Mouse (Mus musculus): ENCODE data around the gene Klhl9. TPM values are rescaled to one million over a fixed set of nuclear protein-coding genes. Genes with fewer than 3 reads are reported as not detected.
"Not testable (repeated sequence)": the region's sequence is repeated elsewhere in the genome, so short reads cannot be mapped to it uniquely, and the experiment has no call there.

Klhl9 gene
- 100 to 1,000 TPM; 105 to 109 TPM for total RNA-seq (2021)

DNA sequence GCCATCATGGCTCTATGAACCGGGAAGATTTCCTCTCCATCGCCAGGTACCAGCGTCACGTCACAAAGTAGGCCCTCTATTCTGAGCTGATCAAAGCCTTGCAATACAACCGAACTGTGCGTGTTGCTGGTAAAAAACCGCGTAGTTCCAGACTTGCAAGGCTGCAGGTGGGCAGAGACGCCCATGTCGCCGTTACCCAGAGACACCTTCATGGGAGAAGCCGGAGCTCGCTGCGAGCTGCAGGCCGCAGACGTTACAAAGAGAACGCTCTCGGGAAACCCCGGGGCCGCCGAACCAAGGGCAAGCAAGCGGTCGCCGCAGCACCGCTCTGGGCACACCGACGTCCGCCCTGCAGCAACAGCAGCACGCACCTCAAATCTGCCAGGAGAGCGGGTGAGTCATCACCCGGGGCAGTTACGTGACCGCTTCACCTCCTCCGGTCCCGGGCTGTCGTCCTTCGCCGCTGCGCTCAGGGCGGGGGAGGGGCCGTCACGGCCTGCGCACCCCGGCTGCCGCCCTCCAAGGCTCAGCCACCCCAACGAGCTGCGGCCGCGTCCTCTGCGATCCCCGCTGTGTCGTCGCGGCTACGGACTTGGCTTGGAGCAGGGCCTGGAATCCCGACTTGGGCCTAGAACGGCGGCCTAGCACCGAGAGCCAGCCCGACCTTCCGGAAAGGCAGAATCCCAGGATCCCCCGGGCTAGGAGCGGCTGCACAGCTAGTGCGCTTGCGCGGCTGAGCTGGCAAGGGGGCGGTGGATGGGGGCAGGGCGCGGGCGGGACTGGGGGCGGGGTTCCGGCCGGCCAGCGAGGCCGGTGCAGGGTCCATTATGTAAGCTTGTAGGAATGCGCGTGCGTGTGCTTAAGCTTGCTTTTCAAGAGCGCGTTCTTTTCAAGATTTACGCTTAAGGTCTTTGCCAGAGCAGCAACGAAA, at the start of gene Klhl9, which contains the start of gene Gm26566:
Gene Klhl9, minus strand, starts transcription at position 675 of the 931 bp plus-strand sequence.
Gene Gm26566, plus strand, starts transcription at position 15 of the 931 bp plus-strand sequence.
- DNase-seq (ENCODE audit: extremely low spot score in 1 of 2, low spot score in 1 of 2), result peak; percentile 83 to 89

DNA sequence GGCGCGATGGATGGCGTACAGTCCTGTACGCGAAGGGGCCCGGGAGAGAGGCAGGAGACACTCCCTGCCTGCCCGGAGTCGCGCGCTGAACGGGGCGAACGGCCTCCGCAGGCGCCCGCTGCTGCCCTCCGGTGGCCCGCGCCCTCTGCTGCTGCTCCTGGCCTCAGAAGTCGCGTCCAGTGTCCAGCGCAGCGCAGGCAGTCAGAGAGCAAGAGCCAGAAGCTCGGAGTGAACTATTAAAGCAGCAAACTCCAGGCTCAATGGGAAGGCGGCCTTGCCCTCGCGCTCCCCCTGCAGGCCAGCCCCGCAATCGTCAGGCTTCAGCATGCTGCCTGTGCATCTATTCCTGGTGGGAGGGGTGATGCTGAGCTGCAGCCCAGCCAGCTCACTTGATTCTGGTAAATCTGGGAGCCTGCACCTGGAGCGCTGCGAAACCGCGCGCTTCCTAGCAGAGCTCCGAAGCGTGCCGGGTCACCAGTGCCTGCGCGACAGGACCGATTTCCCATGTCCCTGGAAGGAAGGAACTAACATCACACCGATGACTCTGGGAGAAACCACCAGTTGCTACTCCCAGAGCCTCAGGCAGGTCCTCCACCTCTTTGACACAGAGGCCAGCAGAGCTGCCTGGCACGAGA, 41.2 kb upstream of the Klhl9 start:
- peak; percentile 8 to 18 for DNase-seq (ENCODE audit: extremely low spot score in 1 of 2, low spot score in 1 of 2)

DNA sequence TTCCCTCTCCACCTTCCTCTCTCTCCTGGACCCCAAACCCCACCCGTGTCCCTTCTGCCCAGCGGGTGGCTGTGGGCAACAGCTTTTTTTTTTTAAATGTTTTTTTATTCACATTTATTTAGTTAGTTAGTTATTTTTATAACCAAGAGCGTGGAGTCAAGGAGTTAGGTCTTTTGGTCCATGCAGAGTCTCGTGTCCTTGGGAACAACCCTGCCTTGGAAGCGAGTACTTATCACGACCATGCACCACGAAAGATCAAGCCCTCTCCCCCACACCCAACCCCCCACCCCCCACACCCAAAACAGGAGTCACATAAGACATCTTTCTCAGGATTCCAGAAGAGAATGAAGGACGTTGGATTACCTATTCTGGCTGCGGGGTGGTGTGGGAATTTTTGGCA, 40.1 kb upstream of the Klhl9 start:
- peak in 1 of 2 experiments; percentile 15 for DNase-seq (ENCODE audit: extremely low spot score in 1 of 2, low spot score in 1 of 2)

DNA sequence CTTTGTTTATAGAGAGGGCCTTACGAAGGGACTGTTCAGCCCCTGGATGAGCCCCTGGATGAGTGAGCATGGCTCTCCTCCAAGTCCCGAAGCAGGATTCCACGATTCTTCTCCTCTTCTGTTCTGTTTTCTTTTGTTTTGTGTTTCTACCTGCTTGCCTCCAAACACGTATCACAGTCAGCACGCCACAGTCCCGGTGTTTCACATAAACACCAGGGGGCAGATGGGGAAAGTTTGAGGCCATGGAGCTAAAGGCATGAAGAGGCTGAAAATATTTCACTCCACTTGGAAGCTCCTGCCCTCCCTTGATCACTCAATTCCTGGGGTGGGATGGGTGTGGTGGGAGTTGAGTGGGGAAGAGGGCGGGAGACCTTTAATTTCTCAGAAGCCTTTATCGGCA, 39.5 kb upstream of the Klhl9 start:
- DNase-seq (ENCODE audit: extremely low spot score in 1 of 2, low spot score in 1 of 2), result peak; percentile 61 to 72

DNA sequence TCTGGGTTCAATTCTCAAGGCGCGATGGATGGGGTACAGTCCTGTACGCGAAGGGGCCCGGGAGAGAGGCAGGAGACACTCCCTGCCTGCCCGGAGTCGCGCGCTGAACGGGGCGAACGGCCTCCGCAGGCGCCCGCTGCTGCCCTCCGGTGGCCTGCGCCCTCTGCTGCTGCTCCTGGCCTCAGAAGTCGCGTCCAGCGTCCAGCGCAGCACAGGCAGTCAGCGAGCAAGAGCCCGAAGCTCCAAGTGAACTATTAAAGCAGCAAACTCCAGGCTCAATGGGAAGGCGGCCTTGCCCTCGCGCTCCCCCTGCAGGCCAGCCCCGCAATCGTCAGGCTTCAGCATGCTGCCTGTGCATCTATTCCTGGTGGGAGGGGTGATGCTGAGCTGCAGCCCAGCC, 38.2 kb upstream of the Klhl9 start:
- DNase-seq (ENCODE audit: extremely low spot score in 1 of 2, low spot score in 1 of 2), result peak; percentile 25 to 34

DNA sequence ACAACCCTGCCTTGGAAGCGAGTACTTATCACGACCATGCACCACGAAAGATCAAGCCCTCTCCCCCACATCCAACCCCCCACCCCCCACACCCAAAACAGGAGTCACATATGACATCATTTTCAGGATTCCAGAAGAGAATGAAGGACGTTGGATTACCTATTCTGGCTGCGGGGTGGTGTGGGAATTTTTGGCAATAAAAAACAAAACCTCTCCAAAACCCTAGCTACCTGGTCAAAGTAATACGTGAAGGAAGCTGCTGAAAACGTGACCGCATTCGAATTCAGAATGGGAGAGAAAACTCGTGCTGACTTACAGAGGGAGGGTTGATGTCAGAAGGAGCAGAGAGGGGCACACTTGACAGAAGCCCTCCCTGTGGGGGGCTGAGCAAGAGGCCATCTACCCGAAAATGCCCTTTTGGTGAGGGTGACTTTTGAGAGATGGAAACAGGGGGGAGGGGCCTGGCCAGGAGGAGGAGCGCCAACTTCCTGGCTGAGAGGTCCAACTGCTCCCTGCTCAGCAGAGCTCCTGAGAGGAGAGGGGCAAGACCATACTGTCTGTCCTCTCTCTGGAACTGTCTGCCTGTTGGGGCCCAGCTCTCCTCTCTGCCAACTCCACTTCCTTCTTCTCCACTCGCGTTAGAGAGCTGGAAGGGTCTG, 37.5 kb upstream of the Klhl9 start, which contains the start of gene Gm13283:
Gene Gm13283, plus strand, starts transcription at position 510 of the 659 bp plus-strand sequence.
- peak; percentile 12 to 16 for DNase-seq (ENCODE audit: extremely low spot score in 1 of 2, low spot score in 1 of 2)

DNA sequence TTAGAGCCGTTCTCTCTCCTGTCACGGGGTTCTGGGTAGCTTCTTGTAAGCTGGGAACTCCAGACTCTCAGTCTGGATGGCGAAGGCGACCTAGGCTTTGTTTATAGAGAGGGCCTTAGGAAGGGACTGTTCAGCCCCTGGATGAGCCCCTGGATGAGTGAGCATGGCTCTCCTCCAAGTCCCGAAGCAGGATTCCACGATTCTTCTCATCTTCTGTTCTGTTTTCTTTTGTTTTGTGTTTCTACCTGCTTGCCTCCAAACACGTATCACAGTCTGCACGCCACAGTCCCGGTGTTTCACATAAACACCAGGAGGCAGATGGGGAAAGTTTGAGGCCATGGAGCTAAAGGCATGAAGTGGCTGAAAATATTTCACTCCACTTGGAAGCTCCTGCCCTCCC, 36.5 kb upstream of the Klhl9 start:
- DNase-seq (ENCODE audit: extremely low spot score in 1 of 2, low spot score in 1 of 2), result not testable (repeated sequence)

DNA sequence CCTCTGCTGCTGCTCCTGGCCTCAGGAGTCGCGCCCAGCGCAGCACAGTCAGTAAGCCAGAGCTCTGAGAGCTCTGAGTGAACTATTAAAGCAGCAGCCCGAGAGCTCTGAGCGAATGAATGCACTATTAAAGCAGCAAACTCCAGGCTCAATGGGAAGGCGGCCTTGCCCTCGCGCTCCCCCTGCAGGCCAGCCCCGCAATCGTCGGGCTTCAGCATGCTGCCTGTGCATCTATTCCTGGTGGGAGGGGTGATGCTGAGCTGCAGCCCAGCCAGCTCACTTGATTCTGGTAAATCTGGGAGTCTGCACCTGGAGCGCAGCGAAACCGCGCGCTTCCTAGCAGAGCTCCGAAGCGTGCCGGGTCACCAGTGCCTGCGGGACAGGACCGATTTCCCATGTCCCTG, 35.4 kb upstream of the Klhl9 start:
- DNase-seq (ENCODE audit: extremely low spot score in 1 of 2, low spot score in 1 of 2), result peak; percentile 81 to 99

DNA sequence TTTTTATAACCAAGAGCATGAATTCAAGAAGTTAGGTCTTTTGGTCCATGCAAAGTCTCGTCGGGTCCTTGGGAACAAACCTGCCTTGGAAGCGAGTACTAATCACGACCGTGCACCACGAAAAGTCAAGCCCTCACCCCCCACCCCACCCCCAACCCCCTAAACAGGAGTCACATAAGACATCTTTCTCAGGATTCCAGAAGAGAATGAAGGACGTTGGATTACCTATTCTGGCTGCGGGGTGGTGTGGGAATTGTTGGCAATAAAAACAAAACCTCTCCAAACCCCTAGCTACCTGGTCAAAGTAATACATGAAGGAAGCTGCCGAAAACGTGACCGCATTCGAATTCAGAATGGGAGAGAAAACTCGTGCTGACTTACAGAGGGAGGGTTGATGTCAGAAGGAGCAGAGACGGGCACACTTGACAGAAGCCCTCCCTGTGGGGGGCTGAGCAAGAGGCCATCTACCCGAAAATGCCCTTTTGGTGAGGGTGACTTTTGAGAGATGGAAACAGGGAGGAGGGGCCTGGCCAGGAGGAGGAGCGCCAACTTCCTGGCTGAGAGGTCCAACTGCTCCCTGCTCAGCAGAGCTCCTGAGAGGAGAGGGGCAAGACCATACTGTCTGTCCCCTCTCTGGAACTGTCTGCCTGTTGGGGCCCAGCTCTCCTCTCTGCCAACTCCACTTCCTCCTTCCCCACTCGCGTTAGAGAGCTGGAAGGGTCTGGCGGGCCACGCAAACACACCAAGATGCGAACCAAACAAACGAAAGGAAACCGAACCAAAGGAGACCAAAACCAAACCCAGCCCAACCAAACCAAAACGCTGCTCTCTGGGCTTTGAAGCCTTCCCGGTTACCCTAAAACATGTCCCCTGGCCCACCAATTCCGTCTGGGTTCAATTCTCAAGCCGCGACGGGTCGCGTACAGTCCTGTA, 34.6 kb upstream of the Klhl9 start:
- not testable (repeated sequence) for DNase-seq (ENCODE audit: extremely low spot score in 1 of 2, low spot score in 1 of 2)

DNA sequence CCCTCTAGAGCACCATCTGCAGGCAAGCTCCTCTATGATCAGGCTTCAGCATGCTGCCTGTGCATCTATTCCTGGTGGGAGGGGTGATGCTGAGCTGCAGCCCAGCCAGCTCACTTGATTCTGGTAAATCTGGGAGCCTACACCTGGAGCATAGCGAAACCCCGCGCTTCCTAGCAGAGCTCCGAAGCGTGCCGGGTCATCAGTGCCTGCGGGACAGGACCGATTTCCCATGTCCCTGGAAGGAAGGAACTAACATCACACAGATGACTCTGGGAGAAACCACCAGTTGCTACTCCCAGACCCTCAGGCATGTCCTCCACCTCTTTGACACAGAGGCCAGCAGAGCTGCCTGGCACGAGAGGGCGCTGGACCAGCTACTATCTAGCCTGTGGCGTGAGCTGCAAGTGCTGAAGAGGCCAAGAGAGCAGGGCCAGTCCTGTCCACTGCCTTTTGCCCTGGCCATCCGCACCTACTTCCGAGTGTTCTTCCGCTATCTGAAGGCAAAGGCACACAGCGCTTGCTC, 32.6 kb upstream of the Klhl9 start, which contains the start of gene Gm13271:
Gene Gm13271, plus strand, starts transcription at position 51 of the 523 bp plus-strand sequence.
- peak; percentile 64 to 77 for DNase-seq (ENCODE audit: extremely low spot score in 1 of 2, low spot score in 1 of 2)

DNA sequence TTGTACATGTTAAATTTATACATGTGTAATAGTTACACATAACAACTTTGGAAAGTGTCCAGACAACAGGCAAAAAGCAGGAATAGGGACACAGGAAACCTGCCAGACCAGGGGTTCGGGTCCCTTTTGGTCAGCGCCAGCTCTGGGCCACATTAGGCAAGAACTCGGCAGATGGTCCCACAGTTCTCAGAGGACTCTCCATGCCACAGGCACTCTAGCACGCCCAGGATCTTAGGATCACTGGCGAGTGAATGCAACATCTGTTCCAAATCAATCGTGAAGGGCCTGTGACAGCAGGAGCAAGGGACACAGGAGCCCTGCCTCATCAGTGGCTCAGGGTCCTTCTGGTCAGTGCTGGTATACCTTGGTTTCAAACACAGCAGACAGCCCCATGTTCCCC, 27.7 kb upstream of the Klhl9 start:
- no peak for DNase-seq (ENCODE audit: extremely low spot score in 1 of 2, low spot score in 1 of 2)

DNA sequence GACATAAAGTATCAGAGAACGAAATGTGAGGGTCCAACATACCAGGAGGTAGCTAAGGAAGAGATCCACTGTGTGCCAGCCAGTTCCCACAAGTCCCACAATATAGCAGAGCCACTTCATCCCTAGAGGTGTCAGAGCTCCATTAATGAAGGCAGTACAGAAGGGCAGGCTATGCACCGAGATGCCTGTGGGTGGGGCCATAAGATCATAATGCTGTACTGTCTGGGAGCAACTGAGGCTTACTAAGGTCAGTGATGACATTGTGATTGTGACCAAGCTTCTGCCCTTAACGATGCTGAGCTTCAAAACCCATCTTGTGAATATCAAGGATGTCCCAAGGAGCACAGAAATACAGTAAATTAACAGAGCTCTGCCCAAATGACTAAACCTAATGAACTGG, 21.9 kb upstream of the Klhl9 start:
- DNase-seq (ENCODE audit: extremely low spot score in 1 of 2, low spot score in 1 of 2), result no peak

DNA sequence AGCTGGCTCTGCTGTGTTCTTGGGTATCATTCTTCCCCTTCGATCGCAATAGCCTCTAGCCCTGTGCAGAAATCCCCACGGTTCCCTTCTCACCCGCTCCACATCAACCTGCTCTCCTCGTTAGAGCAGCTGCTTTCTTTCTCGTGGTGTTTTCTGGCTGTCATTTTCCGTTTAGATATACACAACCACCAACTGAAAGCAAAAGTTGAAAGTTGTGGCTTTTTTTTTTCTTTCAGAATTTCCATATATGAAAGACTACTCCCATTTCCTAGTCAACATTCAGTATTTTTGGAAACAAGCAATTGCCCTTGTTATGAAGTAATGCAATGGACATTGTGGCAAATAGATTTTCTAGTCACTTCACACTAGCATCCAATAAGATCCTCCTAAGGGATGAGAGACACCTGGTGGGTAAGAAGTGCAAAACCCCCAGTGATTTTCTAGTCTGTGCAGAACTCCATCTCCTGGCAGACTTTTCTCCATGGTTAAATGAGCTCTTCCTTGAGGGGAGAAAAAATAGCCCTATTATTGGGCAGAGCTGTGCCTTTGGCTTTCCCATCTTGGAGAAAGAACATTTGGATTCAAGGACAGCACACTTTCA, 20.6 kb upstream of the Klhl9 start:
- no peak for DNase-seq (ENCODE audit: extremely low spot score in 1 of 2, low spot score in 1 of 2)

DNA sequence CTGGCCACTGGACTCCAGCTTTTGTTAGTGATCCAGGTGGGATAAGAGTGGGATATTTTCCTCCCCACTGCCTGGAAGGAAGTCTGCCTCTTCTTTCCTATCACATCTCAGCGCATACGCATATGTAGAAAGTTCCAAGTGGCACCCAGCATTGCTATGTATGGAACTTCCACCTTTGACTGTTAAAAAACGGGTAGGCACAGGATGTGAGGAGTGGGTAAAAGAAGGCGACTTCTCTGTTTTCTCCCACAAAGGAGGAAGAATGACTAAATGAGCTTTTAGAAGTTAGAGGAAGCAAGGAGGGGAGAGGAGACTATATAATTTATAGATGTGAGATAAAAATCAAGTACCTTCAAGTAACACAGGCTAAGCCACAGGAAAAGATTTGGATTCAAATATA, 19.2 kb upstream of the Klhl9 start:
- DNase-seq (ENCODE audit: extremely low spot score in 1 of 2, low spot score in 1 of 2), result no peak

DNA sequence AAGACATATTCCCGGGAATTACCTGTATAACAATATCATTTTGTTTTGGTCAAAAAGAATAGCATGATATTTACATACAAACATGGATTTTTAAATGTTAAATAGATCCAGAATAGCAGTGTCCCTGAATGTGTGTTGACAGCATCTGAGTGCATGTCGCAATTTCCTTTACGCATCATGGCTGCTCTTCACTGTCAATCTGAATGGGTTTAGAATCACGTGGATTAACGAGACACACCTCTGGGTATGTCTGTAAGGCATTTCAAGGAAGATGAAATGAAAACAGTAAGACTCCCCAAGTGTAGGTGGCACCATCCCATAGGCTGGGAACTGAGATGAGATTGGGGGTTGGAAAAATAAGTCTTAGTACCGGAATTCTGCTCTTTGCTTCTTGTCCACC, 16.8 kb upstream of the Klhl9 start:
- no peak for DNase-seq (ENCODE audit: extremely low spot score in 1 of 2, low spot score in 1 of 2)

DNA sequence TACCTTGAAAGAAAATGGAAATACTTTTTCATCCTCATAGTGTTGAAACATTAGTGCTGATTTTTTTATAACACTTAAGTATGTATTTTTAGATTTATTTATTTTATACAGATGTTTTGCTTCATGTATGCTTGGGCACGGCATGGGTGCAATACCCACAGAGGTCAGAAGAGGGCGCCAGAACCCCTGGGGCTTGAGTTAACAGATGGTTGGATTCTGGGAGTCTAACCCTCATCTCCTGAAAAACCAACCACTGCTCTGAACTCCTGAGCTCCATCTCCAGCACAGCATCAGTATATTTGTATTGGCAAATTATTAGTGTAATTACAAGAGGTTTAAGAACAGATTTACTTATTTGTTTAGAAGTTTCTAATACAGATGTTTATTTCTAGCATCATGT, 16.2 kb upstream of the Klhl9 start:
- DNase-seq (ENCODE audit: extremely low spot score in 1 of 2, low spot score in 1 of 2), result peak; percentile 36 to 76

DNA sequence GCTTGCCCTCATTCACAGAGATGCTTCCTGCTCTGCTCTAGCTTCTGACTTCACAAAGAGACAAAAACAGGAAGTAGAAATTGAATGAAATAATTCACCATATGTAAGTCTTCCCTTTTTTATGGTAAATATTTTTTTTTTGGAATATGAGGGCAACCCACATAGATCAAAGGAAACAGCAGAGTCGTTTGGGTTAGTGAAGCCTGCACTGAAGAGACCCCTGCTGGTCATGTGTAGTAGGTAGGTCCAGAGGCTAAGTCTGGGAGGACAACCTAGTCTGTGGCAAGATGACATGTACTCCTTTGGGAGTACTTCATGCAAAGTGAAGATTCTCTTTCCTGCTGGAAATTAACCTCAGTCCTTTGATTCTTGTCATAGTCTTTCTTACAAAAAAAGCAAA, 5.1 kb upstream of the Klhl9 start:
- peak in 1 of 2 experiments; percentile 9 for DNase-seq (ENCODE audit: extremely low spot score in 1 of 2, low spot score in 1 of 2)

DNA sequence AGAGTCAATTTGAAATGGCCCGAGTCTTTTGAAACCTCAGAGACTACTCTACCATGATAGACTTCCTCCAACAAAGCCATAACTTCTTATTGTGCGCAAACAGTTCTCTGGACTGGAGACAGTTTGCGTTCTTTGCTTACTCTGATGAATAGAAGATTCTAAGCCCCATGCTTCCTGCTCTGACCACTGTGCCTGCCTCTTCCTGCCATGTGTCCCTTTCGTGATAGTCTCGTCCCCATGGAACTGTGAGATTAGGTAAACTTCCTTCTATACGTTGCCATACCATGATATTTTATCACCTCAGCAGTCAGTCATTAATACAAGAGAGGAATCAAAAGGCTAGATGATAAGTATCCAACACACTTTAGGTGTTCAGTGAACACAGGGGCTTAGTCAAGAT, 4.5 kb upstream of the Klhl9 start:
- DNase-seq (ENCODE audit: extremely low spot score in 1 of 2, low spot score in 1 of 2), result no peak

DNA sequence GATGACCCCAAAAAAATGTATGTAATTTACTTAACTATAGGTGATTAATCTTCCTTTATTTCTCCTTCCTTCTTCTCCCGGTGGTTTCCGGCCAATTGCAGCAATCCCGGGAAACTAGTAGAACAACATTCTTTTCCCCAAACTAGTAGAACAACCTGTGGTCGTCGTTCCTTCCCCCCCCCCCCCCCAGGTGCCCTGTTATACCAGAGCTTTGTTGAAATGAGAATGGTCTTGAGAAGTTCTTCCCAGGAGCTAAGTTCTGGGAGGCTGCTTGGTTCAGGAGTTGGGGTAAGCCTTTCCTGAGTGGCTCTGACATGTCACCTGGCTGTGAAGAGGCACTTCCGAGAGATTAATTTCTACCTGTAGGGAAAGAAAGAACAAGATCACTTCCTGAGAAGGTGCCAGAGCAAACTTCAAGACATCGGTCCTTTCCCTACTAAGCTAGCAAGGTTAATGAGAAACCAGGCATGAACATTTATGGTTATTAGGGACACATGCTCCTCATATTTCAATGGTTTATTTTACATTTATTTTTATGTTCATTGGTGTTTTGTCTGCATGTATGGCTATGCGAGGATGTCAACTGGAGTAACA, 1.3 kb upstream of the Klhl9 start:
- no peak for DNase-seq (ENCODE audit: extremely low spot score in 1 of 2, low spot score in 1 of 2)

All from layer of hippocampus, postnatal 25 days (tissue).